Mouse (Mus musculus): Measurements from ENCODE around the gene Eea1.

DNA sequence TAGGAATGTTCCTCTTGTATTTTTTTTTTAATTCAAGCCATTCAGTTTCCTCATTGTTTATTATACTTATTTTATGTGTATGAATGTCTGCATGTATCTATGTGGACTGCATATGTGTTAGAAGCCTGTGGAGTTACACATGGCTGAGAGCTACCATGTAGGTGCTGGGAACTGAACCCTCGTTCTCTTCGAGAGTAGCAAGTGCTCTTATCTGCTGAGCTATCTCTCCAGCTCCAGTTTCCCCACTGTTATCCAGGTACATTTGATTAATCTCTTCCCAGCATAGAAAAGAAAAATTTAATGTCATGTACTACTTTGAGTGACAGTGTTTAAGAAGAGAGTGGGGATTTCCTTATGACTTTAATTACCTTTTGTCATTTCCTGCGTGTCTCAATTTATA, 31.5 kb downstream of the Eea1 start:
- TF ChIP-seq CTCF (conservative IDR thresholded peaks at IDR 0.05; ENCODE audit: low read length) (no peak), POU5F1 (IDR thresholded peaks at IDR 0.05; ENCODE audit: borderline replicate concordance, low read length) (no peak), NANOG (IDR thresholded peaks at IDR 0.05; ENCODE audit: borderline replicate concordance, low read length) (no peak)
